ENCODE assay signal across 7 mouse cellular contexts in the genomic region with DNA sequence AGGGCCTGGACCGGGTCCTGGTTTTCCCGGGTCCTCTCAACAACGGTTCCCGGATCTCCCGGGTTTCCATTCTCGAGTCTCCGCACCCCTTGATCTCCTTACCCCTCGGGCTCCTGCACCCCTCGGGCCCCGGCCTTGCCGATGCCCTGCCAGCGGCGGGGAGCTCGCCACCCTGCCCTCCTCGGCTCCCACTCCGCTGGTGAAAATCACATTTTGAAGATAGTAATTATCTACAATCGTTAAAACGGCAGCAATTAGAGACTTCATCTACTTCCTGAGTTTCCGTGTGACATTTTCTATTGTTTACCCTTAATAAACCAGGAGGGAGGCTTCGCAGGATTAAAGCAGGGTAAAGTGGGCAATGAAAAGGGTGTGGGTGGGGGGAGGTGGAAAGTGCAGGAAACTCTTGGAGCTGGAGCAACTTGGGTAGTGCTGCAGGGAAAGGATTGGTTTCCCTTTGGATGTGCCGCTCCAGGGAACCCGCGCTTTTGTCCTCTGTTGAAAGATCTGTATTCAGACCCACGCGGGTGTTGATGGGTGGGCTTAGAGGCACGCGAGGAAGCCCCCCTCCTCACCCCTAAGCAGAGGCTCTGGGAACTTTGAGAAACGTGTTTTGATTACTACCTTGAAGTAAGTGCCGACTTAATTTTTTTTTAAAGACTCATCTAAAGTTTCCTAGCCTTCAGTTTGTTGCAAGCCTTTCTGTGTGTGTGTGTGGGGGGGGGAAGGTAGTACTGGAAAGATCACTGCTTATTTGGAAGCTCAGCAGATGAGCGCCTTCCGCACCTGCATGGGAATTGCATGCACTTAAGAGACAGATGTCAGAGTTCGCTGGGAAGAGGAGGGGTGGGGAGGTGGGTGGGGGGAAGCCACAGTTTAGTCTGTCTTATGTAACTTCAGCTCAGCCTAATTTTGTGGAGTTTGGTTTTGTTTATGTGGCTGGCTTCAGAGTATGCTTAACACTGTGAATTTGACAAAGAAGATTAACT. TPM values are rescaled to one million over a fixed set of nuclear protein-coding genes. Genes with fewer than 3 reads are reported as not detected.
DNase-seq lines count a peak whose midpoint lies in the region; ATAC-seq and TF ChIP-seq lines count a peak whose summit lies in the region.

No protein-coding gene starts in this region.

- peak overlapping the region; percentile 95 for H3K27ac ChIP-seq in forebrain, embryonic 10.5 days
- peak overlapping the region; percentile 93 for H3K27ac ChIP-seq in stomach, postnatal 0 days (replicated peaks)

- peaks cover 29% of the 10 kb centered on the region for H3K4me1 ChIP-seq in E14TG2a.4 (replicated peaks; ENCODE audit: low read depth, low read length)
- peaks cover 62% of the 10 kb centered on the region for H3K4me1 ChIP-seq in forebrain, embryonic 10.5 days
- no peaks in the 10 kb centered on the region; the same call in 1 of the 2 replicates for H3K4me1 ChIP-seq in stomach, postnatal 0 days (replicated peaks; ENCODE audit: control insufficient read depth, insufficient read depth)

- H3K4me2 ChIP-seq in stomach, postnatal 0 days (replicated peaks; ENCODE audit: low read depth), result peak overlapping the region; percentile 88

- no peaks in the 10 kb centered on the region for H3K9me3 ChIP-seq in E14TG2a.4 (ENCODE audit: low read length)
- H3K9me3 ChIP-seq in forebrain, embryonic 10.5 days, result no peaks in the 10 kb centered on the region
- H3K9me3 ChIP-seq in stomach, postnatal 0 days (ENCODE audit: control insufficient read depth, low read length), result no peaks in the 10 kb centered on the region

- TF ChIP-seq CTCF in E14TG2a.4 (conservative IDR thresholded peaks at IDR 0.05; ENCODE audit: low read length), result no peak
- no peak for TF ChIP-seq CTCF in stomach, postnatal 0 days (IDR thresholded peaks at IDR 0.05; ENCODE audit: low read depth)

- TF ChIP-seq EP300 in stomach, postnatal 0 days (optimal IDR thresholded peaks at IDR 0.05), result no peak

- no peak for ATAC-seq in stomach, postnatal 0 days (ENCODE audit: low FRiP score, low TSS enrichment)

- H3K9ac ChIP-seq in stomach, postnatal 0 days (ENCODE audit: low read length), result peak overlapping the region; percentile 91

- WGBS in forebrain, embryonic 10.5 days, result under 1% methylated on average over 32 of the region's 32 CpGs
- under 1% methylated on average over 32 of the region's 32 CpGs for WGBS in stomach, postnatal 0 days

- H3K27me3 ChIP-seq in E14TG2a.4 (ENCODE audit: insufficient read depth, low read length), result peaks cover 54% of the 10 kb centered on the region
- peaks cover 29% of the 10 kb centered on the region; the same call in 1 of the 2 replicates for H3K27me3 ChIP-seq in forebrain, embryonic 10.5 days (ENCODE audit: poor library complexity, severe bottlenecking)
- H3K27me3 ChIP-seq in stomach, postnatal 0 days (ENCODE audit: control insufficient read depth, insufficient read depth, low read length), result no peaks in the 10 kb centered on the region

- no peaks in the 10 kb centered on the region for H3K36me3 ChIP-seq in E14TG2a.4 (ENCODE audit: insufficient read depth, low read length)
- no peaks in the 10 kb centered on the region for H3K36me3 ChIP-seq in forebrain, embryonic 10.5 days (replicated peaks)
- H3K36me3 ChIP-seq in stomach, postnatal 0 days (ENCODE audit: control insufficient read depth, insufficient read depth, low read length), result no peaks in the 10 kb centered on the region

- H3K4me3 ChIP-seq in E14TG2a.4 (replicated peaks; ENCODE audit: low read length), result peak overlapping the region; percentile 84
- H3K4me3 ChIP-seq in forebrain, embryonic 10.5 days, result peak overlapping the region; percentile 75
- peak overlapping the region; percentile 90 for H3K4me3 ChIP-seq in stomach, postnatal 0 days (ENCODE audit: low read depth, low read length)

- DNase-seq in 3134 (ENCODE audit: extremely low read depth, insufficient read length, low spot score), result peak; percentile 68
- peak; percentile 45 for DNase-seq in forebrain, embryonic 10.5 days (ENCODE audit: extremely low spot score, low spot score)
- peak; percentile 24 for DNase-seq in induced T-regulatory cell, adult 2 months (ENCODE audit: low read depth)
- peak; percentile 41 for DNase-seq in lung, postnatal 36 days
- no peak for DNase-seq in stomach, postnatal 0 days (ENCODE audit: low spot score)
- DNase-seq in adrenal gland, postnatal 25 days, result no peak

RNA-seq across cellular contexts. Expression of gene Peli2, which starts 1.2 kb away (rescaled TPM):
- 5.7 and 6.8 TPM in 2 replicates for polyA plus RNA-seq in forebrain, embryonic 10.5 days (2016; fragmentation: Nextera tagmentation; extraction: Ambion mirVana)
- polyA plus RNA-seq in stomach, postnatal 0 days (2015; fragmentation: Nextera tagmentation; extraction: Ambion mirVana), result 5.6 and 5.9 TPM in 2 replicates
- total RNA-seq in adrenal gland, postnatal 25 days (2021), result 17.8 and 27.7 TPM in 2 replicates

Comparison
In these comparisons a context has a peak if more than half of its experiments do, and no peak if none do; other contexts are left out.
1. DNase-seq: peak in 3134 (single experiment), forebrain, embryonic 10.5 days (single experiment), induced T-regulatory cell, adult 2 months (single experiment) and lung, postnatal 36 days (single experiment); none in stomach, postnatal 0 days (single experiment) and adrenal gland, postnatal 25 days (single experiment).
2. Peak in every context shown above with its lines, with median percentiles within 50 percentile points of each other: H3K4me3 ChIP-seq.